Mouse (Mus musculus): ENCODE data around the gene Polr2e. TPM values are rescaled to one million over a fixed set of nuclear protein-coding genes. Genes with fewer than 3 reads are reported as not detected.
"Not testable (repeated sequence)": the region's sequence is repeated elsewhere in the genome, so short reads cannot be mapped to it uniquely, and the experiment has no call there.

The Polr2e gene
- polyA plus RNA-seq, 1 experiment from 2014 or later, result 54.3 TPM

GRCm38 (mm10) chr10:80053259-80053780 is 13.7 kb upstream of the Polr2e start:
- peaks cover 34% of the 10 kb centered on the region for H3K79me2 ChIP-seq (ENCODE audit: inconsistent target)
- H3K4me3 ChIP-seq (ENCODE audit: inconsistent target), result peak overlapping the region; percentile 56
- H3K36me3 ChIP-seq (ENCODE audit: inconsistent target), result peaks cover 26% of the 10 kb centered on the region
- peak overlapping the region; percentile 97 for H3K27ac ChIP-seq
- WGBS (ENCODE audit: missing documents), result under 1% methylated on average over 43 of the region's 47 CpGs

GRCm38 (mm10) chr10:80052374-80052764 is 12.8 kb upstream of the Polr2e start:
- no peak overlapping the region for H3K4me3 ChIP-seq (ENCODE audit: inconsistent target)
- peak overlapping the region; percentile 97 for H3K27ac ChIP-seq
- peaks cover 31% of the 10 kb centered on the region for H3K79me2 ChIP-seq (ENCODE audit: inconsistent target)
- WGBS (ENCODE audit: missing documents), result 65% methylated on average over 5 of the region's 5 CpGs
- peaks cover 18% of the 10 kb centered on the region; the same call in 1 of the 2 replicates for H3K36me3 ChIP-seq (ENCODE audit: inconsistent target)

- Histone ChIP-seq H3K79me2 (ENCODE audit: inconsistent target) (peaks cover 28% of the 10 kb centered on the region), H3K4me3 (ENCODE audit: inconsistent target) (no peak overlapping the region), H3K36me3 (ENCODE audit: inconsistent target) (peaks cover 13% of the 10 kb centered on the region; the same call in 1 of the 2 replicates), H3K27ac (peak overlapping the region; percentile 97)
- WGBS (ENCODE audit: missing documents), result 4% methylated on average over 13 of the region's 14 CpGs
These were observed 12.2 kb upstream of the Polr2e start for GRCm38 (mm10) chr10:80051618-80052373.

- peaks cover 20% of the 10 kb centered on the region for H3K79me2 ChIP-seq (ENCODE audit: inconsistent target)
- peak overlapping the region; percentile 97 for H3K27ac ChIP-seq
- no peak overlapping the region for H3K4me3 ChIP-seq (ENCODE audit: inconsistent target)
- WGBS (ENCODE audit: missing documents), result 74% methylated on average over 15 of the region's 15 CpGs
- H3K36me3 ChIP-seq (ENCODE audit: inconsistent target), result peaks cover 7% of the 10 kb centered on the region; the same call in 1 of the 2 replicates
These were observed 11.5 kb upstream of the Polr2e start for GRCm38 (mm10) chr10:80050885-80051617.

GRCm38 (mm10) chr10:80050244-80050643 is 10.6 kb upstream of the Polr2e start:
- H3K27ac ChIP-seq, result no peak overlapping the region
- peaks cover 12% of the 10 kb centered on the region for H3K79me2 ChIP-seq (ENCODE audit: inconsistent target)
- 62% methylated on average over 5 of the region's 6 CpGs for WGBS (ENCODE audit: missing documents)
- H3K36me3 ChIP-seq (ENCODE audit: inconsistent target), result no peaks in the 10 kb centered on the region
- H3K4me3 ChIP-seq (ENCODE audit: inconsistent target), result no peak overlapping the region

GRCm38 (mm10) chr10:80048834-80049233 is 9.2 kb upstream of the Polr2e start:
- no peak overlapping the region for H3K27ac ChIP-seq
- H3K4me3 ChIP-seq (ENCODE audit: inconsistent target), result no peak overlapping the region
- H3K36me3 ChIP-seq (ENCODE audit: inconsistent target), result no peaks in the 10 kb centered on the region
- 97% methylated on average over 3 of the region's 3 CpGs for WGBS (ENCODE audit: missing documents)
- no peaks in the 10 kb centered on the region for H3K79me2 ChIP-seq (ENCODE audit: inconsistent target)

DNA sequence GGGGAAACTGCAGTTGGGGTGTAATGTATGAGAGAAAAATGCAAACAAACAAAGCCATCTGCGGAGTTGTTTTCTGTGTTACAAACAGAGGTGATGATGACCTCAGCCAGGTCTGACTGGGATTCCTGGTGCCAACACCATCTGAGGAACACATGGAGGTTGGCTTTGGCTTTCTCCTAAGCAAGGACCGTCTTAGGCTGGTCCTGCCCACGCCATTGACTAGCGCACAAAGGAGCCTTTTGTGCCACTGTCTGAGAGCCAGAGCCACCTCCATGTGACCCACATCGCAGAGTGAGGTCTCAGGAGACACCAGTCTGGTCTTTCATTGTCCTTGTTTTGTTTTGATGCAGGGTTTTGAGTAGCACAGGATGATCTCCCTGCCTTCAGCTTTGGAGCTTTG is 8.8 kb upstream of the Polr2e start:
- no peaks in the 10 kb centered on the region for H3K36me3 ChIP-seq (ENCODE audit: inconsistent target)
- no peak overlapping the region for H3K4me3 ChIP-seq (ENCODE audit: inconsistent target)
- 87% methylated on average over 5 of the region's 5 CpGs for WGBS (ENCODE audit: missing documents)
- no peak overlapping the region for H3K27ac ChIP-seq
- no peaks in the 10 kb centered on the region for H3K79me2 ChIP-seq (ENCODE audit: inconsistent target)

GRCm38 (mm10) chr10:80047041-80047565 is 7.5 kb upstream of the Polr2e start, which contains the start of gene Gpx4:
Gene Gpx4, plus strand, starts transcription at chr10:80047166.
- H3K36me3 ChIP-seq (ENCODE audit: inconsistent target), result no peaks in the 10 kb centered on the region
- WGBS (ENCODE audit: missing documents), result 85% methylated on average over 9 of the region's 9 CpGs
- H3K79me2 ChIP-seq (ENCODE audit: inconsistent target), result no peaks in the 10 kb centered on the region
- H3K4me3 ChIP-seq (ENCODE audit: inconsistent target), result no peak within 1 kb of the TSS
- no peak within 1 kb of the TSS for H3K27ac ChIP-seq

DNA sequence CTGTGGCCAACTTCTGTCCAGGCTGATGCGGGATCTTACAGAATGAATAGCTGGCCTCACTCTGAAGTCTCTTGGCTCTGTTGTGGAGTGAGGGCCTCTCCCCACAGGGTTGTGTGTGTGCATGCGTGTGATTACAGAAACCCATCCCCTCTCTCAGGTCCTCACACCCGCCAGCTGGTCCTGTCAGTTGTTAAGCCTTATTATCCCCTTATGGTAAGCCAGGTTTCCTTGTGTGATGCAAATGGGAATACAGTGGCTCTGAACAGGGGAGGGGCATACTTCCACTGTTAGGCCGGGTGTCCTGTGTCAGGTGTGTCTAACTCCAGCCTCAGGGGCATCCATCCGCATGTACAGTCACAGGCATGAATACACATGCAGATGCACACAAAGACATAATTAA is 6.2 kb upstream of the Polr2e start:
- 91% methylated on average over 5 of the region's 5 CpGs for WGBS (ENCODE audit: missing documents)
- Histone ChIP-seq H3K79me2 (ENCODE audit: inconsistent target) (no peaks in the 10 kb centered on the region), H3K4me3 (ENCODE audit: inconsistent target) (no peak overlapping the region), H3K27ac (no peak overlapping the region), H3K36me3 (ENCODE audit: inconsistent target) (no peaks in the 10 kb centered on the region)

DNA sequence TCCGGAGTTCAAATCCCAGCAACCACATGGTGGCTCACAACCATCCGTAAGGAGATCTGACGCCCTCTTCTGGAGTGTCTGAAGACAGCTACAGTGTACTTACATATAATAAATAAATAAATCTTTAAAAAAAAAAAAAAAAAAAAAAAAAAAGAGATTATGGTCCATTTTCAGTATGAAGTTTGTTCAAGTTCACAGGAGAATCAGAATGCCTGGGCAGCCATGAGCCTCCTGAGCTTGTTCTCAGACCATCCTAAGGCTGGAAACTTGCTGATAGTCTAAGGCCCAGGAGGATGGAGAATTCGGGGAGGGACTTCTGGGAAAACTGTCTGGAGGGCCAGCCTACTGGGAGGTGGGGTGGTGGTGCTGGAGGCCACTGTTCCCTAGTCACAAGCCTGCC is 5.8 kb upstream of the Polr2e start:
- H3K27ac ChIP-seq; H3K79me2 ChIP-seq (ENCODE audit: inconsistent target); H3K4me3 ChIP-seq (ENCODE audit: inconsistent target); H3K36me3 ChIP-seq (ENCODE audit: inconsistent target): not testable (repeated sequence)
- 100% methylated on average over 1 of the region's 4 CpGs for WGBS (ENCODE audit: missing documents)

GRCm38 (mm10) chr10:80044087-80044486 is 4.5 kb upstream of the Polr2e start:
- Histone ChIP-seq H3K27ac (no peak overlapping the region), H3K36me3 (ENCODE audit: inconsistent target) (no peaks in the 10 kb centered on the region), H3K79me2 (ENCODE audit: inconsistent target) (peaks cover 4% of the 10 kb centered on the region), H3K4me3 (ENCODE audit: inconsistent target) (no peak overlapping the region)
- 96% methylated on average over 4 of the region's 4 CpGs for WGBS (ENCODE audit: missing documents)

- WGBS (ENCODE audit: missing documents), result 90% methylated on average over 7 of the region's 8 CpGs
- not testable (repeated sequence) for H3K27ac ChIP-seq; H3K4me3 ChIP-seq (ENCODE audit: inconsistent target)
- Histone ChIP-seq H3K36me3 (ENCODE audit: inconsistent target) (peaks cover 13% of the 10 kb centered on the region; the same call in 1 of the 2 replicates), H3K79me2 (ENCODE audit: inconsistent target) (peaks cover 26% of the 10 kb centered on the region)
These were observed 1.9 kb upstream of the Polr2e start for GRCm38 (mm10) chr10:80041409-80042060.

GRCm38 (mm10) chr10:80036832-80037231 is 2.8 kb downstream of the Polr2e start:
- H3K79me2 ChIP-seq (ENCODE audit: inconsistent target), result peaks cover 26% of the 10 kb centered on the region
- peaks cover 28% of the 10 kb centered on the region; the same call in 1 of the 2 replicates for H3K36me3 ChIP-seq (ENCODE audit: inconsistent target)
- H3K27ac ChIP-seq, result no peak overlapping the region
- H3K4me3 ChIP-seq (ENCODE audit: inconsistent target), result no peak overlapping the region
- 96% methylated on average over 13 of the region's 13 CpGs for WGBS (ENCODE audit: missing documents)

DNA sequence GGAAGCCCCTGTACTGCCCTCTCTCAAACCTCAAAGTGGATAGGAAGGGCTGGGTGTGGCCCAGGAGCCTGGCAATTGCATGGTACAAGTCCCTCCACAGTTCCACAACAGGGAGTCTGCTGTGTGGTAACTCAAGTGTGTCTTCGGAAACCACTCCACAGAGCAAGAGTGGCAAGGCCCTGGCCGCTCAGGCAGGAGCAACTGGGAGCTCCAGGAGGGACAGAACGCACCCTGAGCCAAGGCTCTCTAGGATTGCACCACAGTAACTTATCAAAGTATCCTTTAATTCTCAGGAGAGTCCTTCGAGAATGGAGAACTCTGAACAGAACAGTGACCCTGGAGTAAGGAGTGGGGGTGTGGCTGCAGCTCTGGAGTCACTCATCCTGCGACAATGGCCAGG is 3.9 kb downstream of the Polr2e start:
- Histone ChIP-seq H3K36me3 (ENCODE audit: inconsistent target) (peaks cover 39% of the 10 kb centered on the region), H3K27ac (no peak overlapping the region), H3K4me3 (ENCODE audit: inconsistent target) (no peak overlapping the region), H3K79me2 (ENCODE audit: inconsistent target) (peaks cover 26% of the 10 kb centered on the region)
- 94% methylated on average over 5 of the region's 5 CpGs for WGBS (ENCODE audit: missing documents)
